Mouse (Mus musculus) CH12.LX (cell line): ENCODE data around the gene Lonp1. TPM values are rescaled to one million over a fixed set of nuclear protein-coding genes. Genes with fewer than 3 reads are reported as not detected.
"Not testable (repeated sequence)": the region's sequence is repeated elsewhere in the genome, so short reads cannot be mapped to it uniquely, and the experiment has no call there.

Experiments used
- DNase-seq: peaks from one replicate; pipeline ENCODE4 v3.0.0-alpha.2; 2013; ENCODE audit errors: extremely low read depth
- H3K27ac ChIP-seq: 2 replicates; pipeline ENCODE4 v1.5.1; 2012; ENCODE audit warnings: low read depth, mild to moderate bottlenecking, control low read depth, moderate library complexity; ENCODE audit not compliant: insufficient read depth
- H3K27me3 ChIP-seq: replicated peaks from 2 replicates; pipeline ENCODE3; 2012; ENCODE audit warnings: inconsistent platforms
- H3K36me3 ChIP-seq, 2 experiments: replicated peaks in 1 of 2; 2 replicates each; pipeline versions ENCODE3 to v1.6.1; 2012; ENCODE audit warnings: inconsistent platforms in 1 of 2, low read length in 1 of 2, mild to moderate bottlenecking in 1 of 2, mixed read lengths in 1 of 2, moderate library complexity in 1 of 2; ENCODE audit not compliant: control insufficient read depth in 1 of 2, insufficient read depth in 1 of 2
- H3K4me1 ChIP-seq, 2 experiments: 2 replicates each; pipeline ENCODE4 v1.6.1; 2012; ENCODE audit warnings: inconsistent platforms in 1 of 2, moderate library complexity in 1 of 2; ENCODE audit not compliant: insufficient read depth in 2 of 2, control insufficient read depth in 1 of 2
- H3K4me2 ChIP-seq: 2 replicates; pipeline ENCODE4 v1.6.1; 2012; ENCODE audit warnings: low read depth, mild to moderate bottlenecking, control low read depth; ENCODE audit not compliant: poor library complexity, insufficient read depth, severe bottlenecking
- H3K4me3 ChIP-seq, 3 experiments: fragments of 150-350 bp in 1 of 3; sonication (generic) in 1 of 3; replicated peaks in 1 of 3; 2 replicates each; pipeline versions ENCODE3 to v1.5.1; 2011 to 2012; ENCODE audit warnings: low read depth in 2 of 3, low read length in 2 of 3, mild to moderate bottlenecking in 2 of 3, moderate library complexity in 2 of 3, control low read depth in 1 of 3, improper control_type of control experiment in 1 of 3, inconsistent platforms in 1 of 3, mixed read lengths in 1 of 3; ENCODE audit not compliant: poor library complexity in 1 of 3
- H3K79me2 ChIP-seq: replicated peaks from 2 replicates; pipeline ENCODE4 v1.6.1; 2012; ENCODE audit warnings: mild to moderate bottlenecking, moderate library complexity; ENCODE audit not compliant: control insufficient read depth, poor library complexity, insufficient read depth, severe bottlenecking; ENCODE audit errors: extremely low read depth
- H3K9ac ChIP-seq: 2 replicates; pipeline ENCODE4 v1.6.1; 2012; ENCODE audit warnings: low read depth, mild to moderate bottlenecking, control low read depth, moderate library complexity; ENCODE audit not compliant: insufficient read depth
- H3K9me3 ChIP-seq: replicated peaks from 2 replicates; pipeline ENCODE3; 2012; ENCODE audit warnings: low read length, inconsistent platforms, mixed read lengths
- BHLHE40 ChIP-seq: IDR thresholded peaks from 2 replicates; pipeline ENCODE4 v1.6.1; 2011; ENCODE audit warnings: mild to moderate bottlenecking, low read depth, low read length, improper control_type of control experiment
- CTCF ChIP-seq, 2 experiments: IDR thresholded peaks in 1 of 2; conservative IDR thresholded peaks in 1 of 2; 2 replicates each; pipeline ENCODE4 v1.5.1; 2011 to 2012; ENCODE audit warnings: low read depth in 2 of 2, low read length in 2 of 2, improper control_type of control experiment in 1 of 2, inconsistent platforms in 1 of 2, mild to moderate bottlenecking in 1 of 2, moderate library complexity in 1 of 2
- ELF1 ChIP-seq: IDR thresholded peaks from 2 replicates; pipeline ENCODE4 v1.6.1; 2014; ENCODE audit warnings: low read depth, mild to moderate bottlenecking, inconsistent platforms, low read length, improper control_type of control experiment
- EP300 ChIP-seq: IDR thresholded peaks from 2 replicates; pipeline ENCODE4 v1.6.1; 2011; ENCODE audit warnings: low read length, improper control_type of control experiment
- GABPA ChIP-seq: IDR thresholded peaks from 2 replicates; pipeline ENCODE4 v1.6.1; 2012; ENCODE audit warnings: low read depth, low read length, improper control_type of control experiment, inconsistent platforms; ENCODE audit not compliant: insufficient replicate concordance
- HCFC1 ChIP-seq: IDR thresholded peaks from 2 replicates; pipeline ENCODE4 v1.6.1; 2012; ENCODE audit warnings: low read depth, mild to moderate bottlenecking, inconsistent platforms, low read length, improper control_type of control experiment
- IRF4 ChIP-seq: IDR thresholded peaks from 2 replicates; pipeline ENCODE4 v1.6.1; 2014; ENCODE audit warnings: low read depth, mild to moderate bottlenecking, inconsistent platforms, low read length, improper control_type of control experiment
- KAT2A ChIP-seq: IDR thresholded peaks from 2 replicates; pipeline ENCODE4 v1.6.1; 2012; ENCODE audit warnings: low read length, improper control_type of control experiment, inconsistent platforms; ENCODE audit not compliant: insufficient replicate concordance
- MAFK ChIP-seq: IDR thresholded peaks from 2 replicates; pipeline ENCODE4 v1.6.1; 2011; ENCODE audit warnings: low read length, improper control_type of control experiment; ENCODE audit not compliant: insufficient replicate concordance
- MAX ChIP-seq: IDR thresholded peaks from 2 replicates; pipeline ENCODE4 v1.6.1; 2011; ENCODE audit warnings: low read length, improper control_type of control experiment
- MAZ ChIP-seq: IDR thresholded peaks from 2 replicates; pipeline ENCODE4 v1.6.1; 2012; ENCODE audit warnings: low read depth, mild to moderate bottlenecking, inconsistent platforms, low read length, improper control_type of control experiment, moderate library complexity
- MEF2A ChIP-seq: IDR thresholded peaks from 2 replicates; pipeline ENCODE4 v1.6.1; 2014; ENCODE audit warnings: low read depth, mild to moderate bottlenecking, inconsistent platforms, low read length, improper control_type of control experiment, borderline replicate concordance
- MXI1 ChIP-seq: IDR thresholded peaks from 2 replicates; pipeline ENCODE4 v1.6.1; 2011; ENCODE audit warnings: mild to moderate bottlenecking, low read depth, low read length, improper control_type of control experiment
- MYC ChIP-seq: IDR thresholded peaks from 2 replicates; pipeline ENCODE4 v1.6.1; 2011; ENCODE audit warnings: low read depth, mild to moderate bottlenecking, improper control_type of control experiment, low read length
- NELFE ChIP-seq: IDR thresholded peaks from 2 replicates; pipeline ENCODE4 v1.6.1; 2011; ENCODE audit warnings: low read depth, low read length, improper control_type of control experiment
- NRF1 ChIP-seq: IDR thresholded peaks from 2 replicates; pipeline ENCODE4 v1.6.1; 2014; ENCODE audit warnings: low read depth, mild to moderate bottlenecking, inconsistent platforms, low read length, improper control_type of control experiment, moderate library complexity
- PAX5 ChIP-seq: IDR thresholded peaks from 2 replicates; pipeline ENCODE4 v1.6.1; 2012; ENCODE audit warnings: low read length, inconsistent platforms, mixed read lengths
- POLR2A ChIP-seq: IDR thresholded peaks from 2 replicates; pipeline ENCODE4 v1.6.1; 2011; ENCODE audit warnings: low read depth, mild to moderate bottlenecking, improper control_type of control experiment, low read length
- POLR2AphosphoS2 ChIP-seq: IDR thresholded peaks from 2 replicates; pipeline ENCODE4 v1.6.1; 2011; ENCODE audit warnings: low read depth, low read length, improper control_type of control experiment
- RAD21 ChIP-seq: IDR thresholded peaks from 2 replicates; pipeline ENCODE4 v1.6.1; 2011; ENCODE audit warnings: low read depth, mild to moderate bottlenecking, low read length, improper control_type of control experiment, moderate library complexity
- RCOR1 ChIP-seq: conservative IDR thresholded peaks from 2 replicates; pipeline ENCODE4 v1.6.1; 2012; ENCODE audit warnings: low read depth, mild to moderate bottlenecking, inconsistent platforms, low read length, improper control_type of control experiment
- SIN3A ChIP-seq: IDR thresholded peaks from 2 replicates; pipeline ENCODE4 v1.6.1; 2012; ENCODE audit warnings: low read length, improper control_type of control experiment, inconsistent platforms
- SMC3 ChIP-seq: IDR thresholded peaks from 2 replicates; pipeline ENCODE4 v1.6.1; 2011; ENCODE audit warnings: low read depth, low read length, improper control_type of control experiment
- TBP ChIP-seq: conservative IDR thresholded peaks from 2 replicates; pipeline ENCODE4 v1.6.1; 2011; ENCODE audit warnings: low read depth, low read length, improper control_type of control experiment
- TCF12 ChIP-seq: IDR thresholded peaks from 2 replicates; pipeline ENCODE4 v1.6.1; 2014; ENCODE audit warnings: low read depth, mild to moderate bottlenecking, inconsistent platforms, low read length, improper control_type of control experiment
- ZKSCAN1 ChIP-seq: IDR thresholded peaks from 2 replicates; pipeline ENCODE4 v1.6.1; 2012; ENCODE audit warnings: low read depth, inconsistent platforms, low read length, improper control_type of control experiment, borderline replicate concordance
- ZMIZ1 ChIP-seq: IDR thresholded peaks from 2 replicates; pipeline ENCODE4 v1.6.1; 2012; ENCODE audit warnings: low read depth, mild to moderate bottlenecking, inconsistent platforms, low read length, improper control_type of control experiment
- dilution Hi-C: fragments of 300-500 bp; cut with MboI; formaldehyde crosslinking; loops from 2 replicates; pipeline ENCODE4 v1.14.3; 2020; ENCODE audit warnings: low sequenced_read_pairs; ENCODE audit not compliant: extremely low pct_unique_long_range_greater_than_20kb, extremely low pct_ligation_motif_present
- in situ Hi-C: fragments of 300-500 bp; cut with MboI; formaldehyde crosslinking; loops from 3 replicates; pipeline ENCODE4 v1.14.3; 2019; ENCODE audit warnings: low sequenced_read_pairs, low pct_ligation_motif_present, low pct_unique_long_range_greater_than_20kb, mixed read lengths
- polyA plus RNA-seq: library from polyadenylated mRNA; unstranded; fragments of >175 nt; gene quantifications from 2 replicates; pipeline ENCODE4 v1.2.1, GENCODE M21; 2012; ENCODE audit warnings: low read depth; ENCODE audit not compliant: insufficient read length
- total RNA-seq, 2 experiments: library from RNA; depleted of rRNA; stranded (reverse); fragments of 300-350 nt in 1 of 2; fragments of >200 nt in 1 of 2; gene quantifications; 2 replicates each; pipeline ENCODE4 v1.2.3; 2012 to 2014

Lonp1 gene
- total and polyA plus RNA-seq, 3 experiments, result 69.6 to 151 (median 99.4) TPM

DNA sequence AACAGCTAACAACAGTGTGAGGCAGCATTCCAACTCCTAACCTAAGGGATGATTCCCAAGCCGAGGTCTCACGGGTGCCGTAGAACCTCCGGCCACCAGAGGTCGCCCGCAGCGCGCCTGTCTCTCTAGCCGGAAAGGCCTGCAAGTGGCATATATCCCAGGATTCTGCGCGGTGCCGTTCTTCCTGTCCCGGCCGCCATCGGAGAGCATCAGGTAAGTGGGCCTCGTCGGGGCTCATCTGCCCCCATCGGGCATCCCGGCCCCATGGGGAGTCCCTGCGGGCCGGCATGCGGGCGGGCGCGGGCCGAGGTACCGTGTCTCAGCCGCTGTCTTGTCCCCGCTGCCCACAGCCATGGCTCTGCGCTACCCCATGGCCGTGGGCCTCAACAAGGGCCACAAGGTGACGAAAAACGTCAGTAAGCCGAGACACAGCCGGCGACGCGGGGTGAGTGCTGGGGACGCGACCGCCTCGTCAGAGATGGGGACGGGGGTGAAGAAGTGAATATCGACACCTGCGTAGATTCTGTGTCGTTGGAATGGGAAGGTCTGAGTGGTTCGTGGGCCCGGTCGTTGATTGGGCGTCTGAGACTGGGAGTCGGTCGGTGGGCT, 13.3 kb downstream of the Lonp1 start, which contains the start of gene Rpl36:
Gene Rpl36, plus strand, starts transcription at position 181 of the 609 bp plus-strand sequence.
- DNase-seq, result peak; percentile 86
- Histone ChIP-seq H3K4me3 (peak within 1 kb of the TSS; percentile 70 to 84 (median 82)), H3K9ac (peak within 1 kb of the TSS; percentile 71), H3K79me2 (peaks cover 49% of the 10 kb centered on the region), H3K27me3 (no peaks in the 10 kb centered on the region), H3K4me2 (peak within 1 kb of the TSS; percentile 62), H3K9me3 (no peaks in the 10 kb centered on the region), H3K36me3 (peaks cover 46 to 48% of the 10 kb centered on the region in 2 experiments), H3K27ac (peak within 1 kb of the TSS; percentile 85), H3K4me1 (peaks cover 21 to 55% of the 10 kb centered on the region in 2 experiments)
- dilution Hi-C loops (no loop called here), in situ Hi-C loops (no loop called here)
- TF ChIP-seq KAT2A, result peak; percentile 95
- peak; percentile 9 for TF ChIP-seq RAD21
- no peak for TF ChIP-seq MAZ
- peak; percentile 83 for TF ChIP-seq NRF1
- peak; percentile 88; the same call in 1 of the 2 replicates for TF ChIP-seq MYC
- TF ChIP-seq RCOR1, result peak; percentile 52; the same call in 1 of the 2 replicates
- peak; percentile 78 for TF ChIP-seq SIN3A
- peak; percentile 96 for TF ChIP-seq GABPA
- peak; percentile 76 for TF ChIP-seq MXI1
- no peak for TF ChIP-seq ZKSCAN1
- TF ChIP-seq NELFE, result peak; percentile 97
- peak; percentile 90; the same call in 1 of the 2 replicates for TF ChIP-seq POLR2AphosphoS2
- TF ChIP-seq EP300, result no peak
- TF ChIP-seq MAFK, result no peak
- TF ChIP-seq HCFC1, result peak; percentile 93
- peak; percentile 95 for TF ChIP-seq POLR2A
- peak; percentile 14; the same call in 1 of the 2 replicates for TF ChIP-seq BHLHE40
- TF ChIP-seq PAX5, result no peak
- TF ChIP-seq MEF2A, result peak; percentile 72; the same call in 1 of the 2 replicates
- peak; percentile 90 for TF ChIP-seq ELF1
- TF ChIP-seq CTCF (conservative IDR thresholded peaks at IDR 0.05 in 1 of 2, IDR thresholded peaks at IDR 0.05 in 1 of 2; ENCODE audit: low read depth in 2 of 2, low read length in 2 of 2), result peak; percentile 78 to 90
- TF ChIP-seq MAX, result peak; percentile 71
- TF ChIP-seq IRF4, result peak; percentile 59; the same call in 1 of the 2 replicates
- no peak; the same call in 1 of the 2 replicates for TF ChIP-seq SMC3
- peak; percentile 98 for TF ChIP-seq TCF12
- peak; percentile 92 for TF ChIP-seq ZMIZ1
- TF ChIP-seq TBP, result peak; percentile 97

DNA sequence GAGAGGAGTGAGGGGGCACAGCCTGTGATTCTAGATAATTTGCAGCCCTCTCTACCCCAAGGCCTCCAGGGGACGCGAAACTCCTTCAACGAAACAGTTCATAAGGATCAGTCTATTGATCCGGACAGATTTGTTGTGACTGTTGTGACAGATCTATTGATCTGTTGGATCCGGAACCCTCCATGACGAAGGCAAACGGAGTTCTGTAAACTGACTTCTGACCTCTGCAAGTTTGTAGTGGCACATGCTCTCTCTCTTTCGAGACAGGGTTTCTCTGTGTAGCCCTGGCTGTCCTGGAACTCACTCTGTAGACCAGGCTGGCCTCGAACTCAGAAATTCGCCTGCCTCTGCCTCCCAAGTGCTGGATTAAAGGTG, 14.1 kb downstream of the Lonp1 start:
- H3K4me2 ChIP-seq, dilution Hi-C loops, in situ Hi-C loops, H3K9ac ChIP-seq, H3K4me3 ChIP-seq, H3K27ac ChIP-seq, H3K27me3 ChIP-seq, DNase-seq, H3K9me3 ChIP-seq: not testable (repeated sequence)
- H3K36me3 ChIP-seq, result peaks cover 41 to 46% of the 10 kb centered on the region in 2 experiments
- H3K4me1 ChIP-seq, result peaks cover 21 to 63% of the 10 kb centered on the region in 2 experiments
- H3K79me2 ChIP-seq, result peaks cover 54% of the 10 kb centered on the region
